Mouse (Mus musculus) c-Kit-positive CD71-negative TER-119-negative erythroid progenitor cells, embryonic 14.5 days (primary cell): ENCODE data around the gene Prkag2.

Source experiments
- DNase-seq: peaks from one replicate; pipeline ENCODE4 v3.0.0-alpha.2; 2013; ENCODE audit warnings: low read depth

Prkag2 gene

GRCm38 (mm10) chr5:25100516-25101125, at the start of gene Prkag2:
Gene Prkag2, minus strand, starts transcription at chr5:25100642.
- DNase-seq: no peak

- DNase-seq: no peak
Observed at GRCm38 (mm10) chr5:25149331-25149965, 49.0 kb upstream of the Prkag2 start.

DNA sequence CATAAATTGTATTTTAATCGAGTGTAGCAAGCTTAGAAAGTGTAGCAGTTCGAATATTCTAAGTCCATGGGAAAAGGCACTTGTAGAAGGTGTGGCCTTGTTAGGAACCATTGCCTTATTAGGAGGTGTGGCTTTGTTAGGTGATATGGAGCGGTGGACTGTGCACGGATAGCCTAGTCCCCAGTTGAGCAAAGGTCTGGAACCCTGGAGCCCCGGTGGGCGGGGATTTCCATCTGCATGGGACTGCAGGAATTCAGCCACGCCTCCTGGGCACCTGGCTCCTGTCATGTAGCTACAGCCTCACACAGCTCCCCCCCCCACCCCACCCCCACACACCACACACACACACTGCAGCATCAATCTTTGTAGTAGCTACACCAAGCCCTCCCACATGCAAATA, 46.3 kb upstream of the Prkag2 start:
- DNase-seq: no peak

DNA sequence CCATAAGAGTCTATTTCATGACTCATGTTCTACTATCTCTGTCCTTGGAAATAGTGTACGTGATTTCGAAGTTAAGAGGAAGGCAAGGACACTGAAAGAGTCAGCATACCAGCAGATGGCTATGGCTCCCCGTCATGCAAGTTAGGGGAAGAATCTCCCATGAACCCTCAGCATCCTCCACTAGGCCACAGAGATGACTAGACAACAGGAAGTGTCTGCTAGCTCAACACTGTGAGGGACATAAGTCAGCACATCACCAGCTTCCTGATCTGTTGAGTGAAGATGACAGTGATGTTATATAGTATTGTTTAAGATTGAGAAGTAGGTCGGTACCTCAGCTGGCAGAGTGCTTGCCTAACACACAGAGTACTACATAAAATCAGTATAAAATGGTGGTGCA, 27.4 kb upstream of the Prkag2 start:
- no peak for DNase-seq

DNA sequence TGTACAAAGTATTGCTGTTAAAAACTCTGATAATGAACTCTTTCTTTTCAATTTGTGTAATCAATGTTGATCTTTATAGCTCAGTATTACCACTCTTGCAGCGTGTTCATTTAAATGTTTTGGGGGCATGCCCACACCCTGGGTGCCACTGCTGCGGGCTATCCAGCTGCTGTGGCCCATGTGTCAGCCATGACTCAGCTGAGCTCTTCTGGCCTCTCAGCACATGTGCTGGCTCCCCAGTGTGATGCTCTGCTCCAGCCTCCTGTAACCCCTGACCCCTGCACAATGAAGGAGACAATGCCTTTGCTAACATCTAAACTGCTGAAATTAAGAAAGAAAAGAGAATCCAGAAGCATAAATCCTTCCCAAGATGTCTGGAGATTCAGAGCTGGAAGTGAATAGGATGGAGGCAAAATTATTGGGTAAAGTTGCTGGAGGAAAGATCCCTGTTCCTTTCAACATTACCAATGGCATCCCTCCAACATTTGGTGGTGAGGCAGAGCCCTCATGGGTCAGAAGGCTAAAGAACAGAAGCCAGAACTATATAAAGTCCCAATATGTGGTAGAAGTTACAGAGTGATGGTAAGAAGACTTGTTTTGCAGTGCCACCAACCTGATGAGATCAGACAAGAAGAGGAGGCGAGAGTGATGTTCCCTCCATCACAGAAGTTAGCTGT, 25.6 kb upstream of the Prkag2 start:
- no peak for DNase-seq

DNA sequence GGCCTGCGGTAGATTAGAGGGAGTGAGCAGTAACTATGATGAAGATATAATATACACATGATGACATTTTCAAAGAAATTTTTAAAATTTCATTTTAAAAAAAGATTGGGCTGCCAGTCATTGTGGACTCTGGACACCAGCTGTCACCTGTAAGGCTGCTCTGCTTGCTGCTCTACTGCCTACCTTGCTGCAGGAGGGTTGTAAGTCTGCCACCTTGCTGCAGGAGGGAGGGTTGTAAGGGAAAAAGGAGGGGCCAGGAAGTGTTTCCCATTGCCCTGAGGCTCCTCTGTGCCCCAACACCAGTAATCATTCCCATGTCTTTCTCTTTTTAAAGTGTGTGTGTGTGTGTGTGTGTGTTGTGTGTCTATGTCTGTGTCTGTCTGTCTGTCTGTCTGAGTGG, 22.1 kb upstream of the Prkag2 start:
- DNase-seq: no peak

GRCm38 (mm10) chr5:25119148-25119547, 18.7 kb upstream of the Prkag2 start:
- DNase-seq: no peak

- no peak for DNase-seq
Observed at GRCm38 (mm10) chr5:25115997-25116396, 15.6 kb upstream of the Prkag2 start.

- no peak for DNase-seq
Observed at GRCm38 (mm10) chr5:25115216-25115615, 14.8 kb upstream of the Prkag2 start.

GRCm38 (mm10) chr5:25114110-25114509, 13.7 kb upstream of the Prkag2 start:
- DNase-seq: no peak

GRCm38 (mm10) chr5:25110314-25110713, 9.9 kb upstream of the Prkag2 start:
- DNase-seq: no peak

DNA sequence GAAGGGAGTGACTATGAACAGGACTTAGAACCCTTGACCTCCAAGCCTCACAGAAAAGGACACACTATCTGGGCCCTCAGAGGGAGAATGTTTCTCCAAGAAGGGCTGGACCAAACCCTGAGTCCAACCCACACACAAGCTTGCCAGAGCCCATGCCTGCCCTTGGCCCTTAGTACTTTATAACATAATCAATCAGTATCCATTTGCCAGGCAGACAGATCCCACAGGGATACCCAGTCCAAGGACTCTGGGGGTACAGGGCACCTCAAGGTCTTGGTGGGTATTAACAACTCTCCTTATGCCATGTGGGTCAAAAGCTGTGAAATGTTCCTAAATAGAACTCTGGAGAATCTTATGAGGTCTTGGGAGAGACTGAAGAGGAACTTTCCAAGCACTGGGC, 5.3 kb upstream of the Prkag2 start:
- no peak for DNase-seq

- no peak for DNase-seq
Observed at GRCm38 (mm10) chr5:25101126-25101523, 683 bp upstream of the Prkag2 start.

GRCm38 (mm10) chr5:25100157-25100515, 306 bp downstream of the Prkag2 start:
- DNase-seq: no peak

DNA sequence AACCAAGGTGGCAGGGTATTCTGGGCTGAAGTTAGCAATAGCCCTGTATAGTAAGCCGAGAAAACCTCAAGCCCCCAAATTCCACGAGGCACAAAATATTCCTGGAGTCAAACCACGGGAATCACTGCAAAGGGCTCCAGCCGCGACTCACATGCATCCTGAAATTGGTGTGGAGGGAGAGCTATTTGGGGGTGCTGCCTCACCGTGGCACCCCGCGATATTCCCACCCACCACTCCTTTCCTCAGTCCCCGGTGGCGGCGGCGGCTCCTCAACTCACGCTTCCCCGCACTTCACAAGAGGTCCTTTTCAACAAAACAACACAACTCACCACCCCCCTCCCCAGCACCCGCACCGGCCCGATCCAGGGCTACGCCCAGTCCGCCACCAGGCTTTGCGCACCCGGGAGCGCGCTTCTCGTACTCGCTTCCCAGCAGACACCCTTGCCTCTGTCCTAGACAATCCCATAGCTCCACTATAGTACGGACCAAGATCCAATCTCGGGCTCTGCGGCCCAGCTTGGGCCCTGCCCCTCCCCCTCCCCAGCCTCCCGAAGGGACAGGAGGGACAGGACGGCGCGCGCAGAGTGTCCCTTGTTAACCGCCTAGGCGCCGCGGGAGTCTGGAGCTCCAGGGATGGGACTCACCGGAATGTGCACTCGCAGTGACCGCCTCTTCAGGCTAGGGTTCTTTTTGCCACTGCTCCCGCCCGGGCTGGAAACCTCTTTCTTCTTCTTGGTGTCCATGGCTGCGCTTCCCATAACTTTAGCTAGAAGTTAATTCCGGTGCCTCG, 880 bp downstream of the Prkag2 start:
- no peak for DNase-seq

DNA sequence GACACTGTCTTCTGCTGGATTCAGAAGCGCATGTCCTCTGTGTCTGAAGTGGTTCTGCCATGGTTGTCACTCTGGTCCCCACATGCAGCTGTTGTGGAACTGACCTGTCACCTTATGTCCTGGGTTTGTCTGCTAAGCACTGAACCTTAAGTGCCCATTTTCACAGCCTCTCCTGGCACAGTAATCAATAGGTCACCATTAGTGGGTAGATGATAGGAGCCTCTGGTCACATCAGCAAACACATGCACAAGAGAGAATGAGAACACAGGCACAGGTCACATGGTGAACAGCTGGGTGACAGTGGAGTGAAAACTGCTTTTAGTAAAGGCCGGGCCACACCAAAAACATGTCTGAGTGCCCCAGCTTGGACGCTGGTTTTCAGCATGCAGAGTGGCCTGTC, 2.6 kb downstream of the Prkag2 start:
- no peak for DNase-seq

DNA sequence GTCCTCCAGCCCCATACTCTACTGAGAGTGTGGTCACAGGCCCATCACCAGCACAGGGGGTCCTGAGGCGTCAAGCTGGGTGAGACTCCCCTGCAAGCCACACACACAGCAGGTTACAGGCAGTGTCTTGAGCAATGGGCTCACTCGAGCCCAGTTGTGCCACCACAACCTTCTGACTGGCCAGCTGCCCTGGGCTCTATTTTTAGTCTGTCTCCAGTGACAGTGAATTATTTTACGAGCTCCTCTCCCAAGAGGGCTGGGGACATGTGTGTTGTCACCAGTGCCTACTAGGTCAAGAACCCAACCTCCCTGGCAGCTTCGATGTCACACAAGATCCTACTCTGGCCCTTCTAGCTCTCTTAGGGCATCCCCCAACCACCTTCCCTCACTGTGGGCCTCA, 4.0 kb downstream of the Prkag2 start:
- no peak for DNase-seq

- no peak for DNase-seq
Observed at GRCm38 (mm10) chr5:25092630-25093245, 7.7 kb downstream of the Prkag2 start.

GRCm38 (mm10) chr5:25089258-25089972, 11.0 kb downstream of the Prkag2 start:
- no peak for DNase-seq

DNA sequence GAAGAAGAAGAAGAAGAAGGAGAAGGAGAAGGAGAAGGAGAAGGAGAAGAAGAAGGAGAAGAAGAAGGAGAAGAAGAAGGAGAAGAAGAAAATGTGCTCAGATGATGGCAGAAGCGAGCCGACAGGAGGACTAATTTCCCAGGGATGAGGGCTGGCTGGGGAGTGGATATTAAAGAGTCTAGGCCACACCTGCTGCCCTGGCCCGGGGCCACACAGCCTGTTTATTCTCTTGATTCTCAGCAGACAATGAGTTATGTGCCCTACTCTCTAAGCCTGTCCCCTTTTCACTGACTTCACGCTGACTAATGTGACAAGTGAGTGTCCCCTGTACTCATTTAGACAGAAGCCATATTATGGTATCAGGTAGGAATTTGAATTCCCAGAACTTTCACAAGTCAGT, 11.8 kb downstream of the Prkag2 start:
- no peak for DNase-seq

DNA sequence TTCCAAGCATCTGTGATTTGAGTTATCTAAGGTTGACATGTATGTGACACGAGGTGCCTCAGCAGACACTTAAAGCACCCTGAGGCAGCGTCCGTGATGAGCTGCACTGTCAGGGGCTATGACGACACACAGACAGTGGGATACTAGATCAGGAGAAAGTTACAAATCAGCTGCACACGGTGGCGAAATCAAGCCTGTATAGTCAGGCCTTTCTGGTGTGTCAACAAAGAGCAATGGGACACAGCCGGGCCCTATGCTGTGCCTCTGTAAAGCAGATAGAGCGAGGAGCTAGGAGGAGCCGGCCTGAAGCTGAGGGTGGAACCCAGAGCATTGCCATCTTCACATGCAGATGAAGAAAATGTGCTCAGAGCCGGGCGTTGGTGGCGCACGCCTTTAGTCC, 12.3 kb downstream of the Prkag2 start:
- no peak for DNase-seq

DNA sequence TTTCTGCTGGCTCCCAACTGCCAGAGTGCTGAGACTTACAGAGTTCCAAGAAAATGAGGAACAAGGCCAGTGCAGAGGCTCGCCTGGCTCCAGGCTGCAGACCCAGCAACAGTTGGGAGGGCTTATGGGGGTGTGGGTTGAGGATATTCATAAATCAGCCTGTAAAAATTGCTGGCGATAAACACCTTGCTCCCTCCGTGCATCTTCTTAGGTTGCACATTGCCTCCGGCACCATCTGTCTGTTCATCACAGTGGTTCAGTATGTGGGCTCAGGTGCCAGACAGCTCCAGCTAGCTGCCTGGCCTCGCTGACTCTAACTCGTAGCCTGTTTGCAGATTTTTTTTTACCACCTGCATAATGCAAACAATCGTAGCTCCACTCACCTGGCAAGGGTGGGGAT, 13.4 kb downstream of the Prkag2 start:
- DNase-seq: no peak
